12 mouse cellular contexts compared by ENCODE assay signal in genomic region chr13:59820836-59821235, GRCm38 (mm10). TPM values are rescaled to one million over a fixed set of nuclear protein-coding genes. Genes with fewer than 3 reads are reported as not detected.
DNase-seq lines count a peak whose midpoint lies in the region; ATAC-seq lines count a peak whose summit lies in the region.
"Had no signal": no experiment of that assay in that cellular context is flagged by ENCODE, and none has a peak within 500 bp of the region (broad histone marks: within the 10 kb centered on the region; RNA-seq: fewer than 3 reads in every experiment).

No protein-coding gene starts in this region.

- peak overlapping the region; percentile 93; the same call in 1 of the 2 replicates for H3K4me3 ChIP-seq in heart, embryonic 15.5 days
- peak overlapping the region; percentile 97 for H3K4me3 ChIP-seq in embryonic facial prominence, embryonic 14.5 days (ENCODE audit: low read depth, low read length)
- 0 out of 2 replicates have a peak overlapping the region, but pooled peaks have one; percentile 95 for H3K4me3 ChIP-seq in limb, embryonic 13.5 days

- H3K9ac ChIP-seq in heart, embryonic 15.5 days, result no peak overlapping the region
- H3K9ac ChIP-seq in embryonic facial prominence, embryonic 14.5 days (ENCODE audit: low read depth, low read length), result 0 out of 2 replicates have a peak overlapping the region, but pooled peaks have one; percentile 11
- no peak overlapping the region for H3K9ac ChIP-seq in limb, embryonic 13.5 days

- peaks cover 34% of the 10 kb centered on the region for H3K4me1 ChIP-seq in heart, embryonic 15.5 days (replicated peaks)
- H3K4me1 ChIP-seq in embryonic facial prominence, embryonic 14.5 days (ENCODE audit: control insufficient read depth, insufficient read depth, low read length), result peaks cover 30% of the 10 kb centered on the region
- peaks cover 39% of the 10 kb centered on the region for H3K4me1 ChIP-seq in limb, embryonic 13.5 days

- H3K4me2 ChIP-seq in heart, embryonic 15.5 days, result peak overlapping the region; percentile 73
- peak overlapping the region; percentile 74 for H3K4me2 ChIP-seq in embryonic facial prominence, embryonic 14.5 days (ENCODE audit: low read depth, low read length)
- peak overlapping the region; percentile 76 for H3K4me2 ChIP-seq in limb, embryonic 13.5 days (replicated peaks)

- 60% methylated on average over 3 of the region's 3 CpGs for WGBS in heart, embryonic 15.5 days
- 65% methylated on average over 3 of the region's 3 CpGs for WGBS in embryonic facial prominence, embryonic 14.5 days
- 77% methylated on average over 3 of the region's 3 CpGs for WGBS in limb, embryonic 13.5 days

- DNase-seq in heart, postnatal 4 days, result no peak
- DNase-seq in A20 (ENCODE audit: low read depth, low spot score), result peak; percentile 58
- no peak for DNase-seq in embryonic facial prominence, embryonic 14.5 days (ENCODE audit: low spot score)
- DNase-seq in right cerebral cortex, postnatal 25 days, result no peak
- DNase-seq in left cerebral cortex, postnatal 4 days, result no peak
- DNase-seq: cerebellum, adult 8-10 months; spleen, adult 18-20 months had no signal

- intact Hi-C loops in left cerebral cortex, postnatal 4 days (cut with DNase I), result no loop called here

- peaks cover 17% of the 10 kb centered on the region for H3K36me3 ChIP-seq in heart, embryonic 15.5 days
- peaks cover 37% of the 10 kb centered on the region for H3K36me3 ChIP-seq in embryonic facial prominence, embryonic 14.5 days (ENCODE audit: control insufficient read depth, insufficient read depth, low read length)
- H3K36me3 ChIP-seq in limb, embryonic 13.5 days, result peaks cover 36% of the 10 kb centered on the region

- H3K27me3 ChIP-seq in heart, embryonic 15.5 days, result no peaks in the 10 kb centered on the region
- no peaks in the 10 kb centered on the region for H3K27me3 ChIP-seq in embryonic facial prominence, embryonic 14.5 days (replicated peaks; ENCODE audit: control insufficient read depth, insufficient read depth, low read length)
- H3K27me3 ChIP-seq in limb, embryonic 13.5 days, result no peaks in the 10 kb centered on the region

- no peak for ATAC-seq in heart, embryonic 15.5 days (replicated peaks; ENCODE audit: insufficient number of reproducible peaks, insufficient read depth, low FRiP score, low read depth)
- ATAC-seq in embryonic facial prominence, embryonic 14.5 days (ENCODE audit: low read depth), result no peak
- ATAC-seq in limb, embryonic 13.5 days (ENCODE audit: low FRiP score, low read depth), result no peak
- no peak for ATAC-seq in activated CD4-positive, CD25-positive, alpha-beta regulatory T cell, adult 4 months
- ATAC-seq: inflammation-experienced regulatory T-cells, adult 6 months had no signal

- no peak overlapping the region for H3K27ac ChIP-seq in heart, embryonic 15.5 days
- H3K27ac ChIP-seq in embryonic facial prominence, embryonic 14.5 days (replicated peaks; ENCODE audit: low read depth, low read length), result no peak overlapping the region
- H3K27ac ChIP-seq in limb, embryonic 13.5 days, result no peak overlapping the region

- no peaks in the 10 kb centered on the region for H3K9me3 ChIP-seq in heart, embryonic 15.5 days (replicated peaks)
- no peaks in the 10 kb centered on the region for H3K9me3 ChIP-seq in embryonic facial prominence, embryonic 14.5 days (ENCODE audit: control insufficient read depth, low read length)
- no peaks in the 10 kb centered on the region for H3K9me3 ChIP-seq in limb, embryonic 13.5 days

RNA-seq across cellular contexts. Expression of gene Tut7, which starts 2.1 kb away (rescaled TPM):
- 34.4 and 36.0 TPM in 2 replicates for polyA plus RNA-seq in heart, embryonic 15.5 days (2015; fragmentation: Nextera tagmentation; extraction: Ambion mirVana)
- total RNA-seq in heart, postnatal 4 days (2021), result 10 to 100 TPM; 52.2 to 54.1 TPM
- polyA plus RNA-seq in embryonic facial prominence, embryonic 14.5 days (2014; fragmentation: Nextera tagmentation; extraction: Ambion mirVana), result 41.6 and 43.5 TPM in 2 replicates
- 56.4 and 57.4 TPM in 2 replicates for polyA plus RNA-seq in limb, embryonic 13.5 days (2015; fragmentation: Nextera tagmentation; extraction: Ambion mirVana)
- 10 to 100 TPM; 66.2 to 70.8 TPM for total RNA-seq in left cerebral cortex, postnatal 4 days (2021)
- 10 to 100 TPM; 62.4 to 64.7 TPM for polyA plus RNA-seq in activated CD4-positive, CD25-positive, alpha-beta regulatory T cell, adult 4 months (2017; shearing (Covaris generic))

RNA-seq across cellular contexts. Expression of gene Gm49354, which starts 38.8 kb away (rescaled TPM):
- not detected in 2 replicates for polyA plus RNA-seq in heart, embryonic 15.5 days (2015; fragmentation: Nextera tagmentation; extraction: Ambion mirVana)
- total RNA-seq in heart, postnatal 4 days (2021), result not detected
- polyA plus RNA-seq in embryonic facial prominence, embryonic 14.5 days (2014; fragmentation: Nextera tagmentation; extraction: Ambion mirVana), result not detected in 2 replicates
- not detected in 2 replicates for polyA plus RNA-seq in limb, embryonic 13.5 days (2015; fragmentation: Nextera tagmentation; extraction: Ambion mirVana)
- total RNA-seq in left cerebral cortex, postnatal 4 days (2021), result not detected
- polyA plus RNA-seq in activated CD4-positive, CD25-positive, alpha-beta regulatory T cell, adult 4 months (2017; shearing (Covaris generic)), result not detected
- total RNA-seq: megakaryocyte-erythroid progenitor cell, adult 5-6 weeks had no signal
- polyA plus RNA-seq: inflammation-experienced regulatory T-cells, adult 6 months had no signal

RNA-seq across cellular contexts. Expression of gene Isca1, which starts 51.2 kb away (rescaled TPM):
- polyA plus RNA-seq in heart, embryonic 15.5 days (2015; fragmentation: Nextera tagmentation; extraction: Ambion mirVana), result 217 and 232 TPM in 2 replicates
- total RNA-seq in heart, postnatal 4 days (2021), result 100 to 1,000 TPM; 158 to 168 TPM
- polyA plus RNA-seq in embryonic facial prominence, embryonic 14.5 days (2014; fragmentation: Nextera tagmentation; extraction: Ambion mirVana), result 140 and 147 TPM in 2 replicates
- 111 and 116 TPM in 2 replicates for polyA plus RNA-seq in limb, embryonic 13.5 days (2015; fragmentation: Nextera tagmentation; extraction: Ambion mirVana)
- 10 to 100 TPM; 74.4 to 76.6 TPM for total RNA-seq in left cerebral cortex, postnatal 4 days (2021)
- 10 to 100 TPM; 40.9 to 53.5 TPM for polyA plus RNA-seq in activated CD4-positive, CD25-positive, alpha-beta regulatory T cell, adult 4 months (2017; shearing (Covaris generic))
